Mouse (Mus musculus): ENCODE measurements around the gene Prrg2. TPM values are rescaled to one million over a fixed set of nuclear protein-coding genes. Genes with fewer than 3 reads are reported as not detected.

Gene Prrg2
- polyA plus RNA-seq, 1 experiment from 2014 or later, result 20.4 TPM

- H3K4me1 ChIP-seq (ENCODE audit: insufficient read depth), result peaks cover 12% of the 10 kb centered on the region; the same call in 1 of the 2 replicates
- H3K9me3 ChIP-seq (ENCODE audit: low read length), result no peaks in the 10 kb centered on the region
- DNase-seq (peak; percentile 74), ATAC-seq (peak; percentile 63)
- under 1% methylated on average over 16 of the region's 16 CpGs for WGBS (ENCODE audit: insufficient replicate concordance)
- peak within 1 kb of the TSS; percentile 2; the same call in 1 of the 2 replicates for H3K27ac ChIP-seq (ENCODE audit: low read depth)
- H3K9ac ChIP-seq (replicated peaks), result peak within 1 kb of the TSS; percentile 43
- H3K36me3 ChIP-seq (replicated peaks; ENCODE audit: insufficient read depth, low read length), result no peaks in the 10 kb centered on the region; the same call in 1 of the 2 replicates
- no peaks in the 10 kb centered on the region for H3K27me3 ChIP-seq (ENCODE audit: insufficient read depth, low read length)
- TF ChIP-seq CTCF (IDR thresholded peaks at IDR 0.05; ENCODE audit: low read depth) (no peak), EP300 (IDR thresholded peaks at IDR 0.05; ENCODE audit: low read depth) (no peak)
- H3K4me2 ChIP-seq (ENCODE audit: low read depth, low read length), result peak within 1 kb of the TSS; percentile 67
- H3K4me3 ChIP-seq (ENCODE audit: low read depth, low read length), result peak within 1 kb of the TSS; percentile 31
These were observed 29.6 kb upstream of the Prrg2 start, which contains the start of gene Rcn3 for GRCm38 (mm10) chr7:45092048-45092447. TSS of gene Rcn3 (minus strand) at chr7:45092221.

DNA sequence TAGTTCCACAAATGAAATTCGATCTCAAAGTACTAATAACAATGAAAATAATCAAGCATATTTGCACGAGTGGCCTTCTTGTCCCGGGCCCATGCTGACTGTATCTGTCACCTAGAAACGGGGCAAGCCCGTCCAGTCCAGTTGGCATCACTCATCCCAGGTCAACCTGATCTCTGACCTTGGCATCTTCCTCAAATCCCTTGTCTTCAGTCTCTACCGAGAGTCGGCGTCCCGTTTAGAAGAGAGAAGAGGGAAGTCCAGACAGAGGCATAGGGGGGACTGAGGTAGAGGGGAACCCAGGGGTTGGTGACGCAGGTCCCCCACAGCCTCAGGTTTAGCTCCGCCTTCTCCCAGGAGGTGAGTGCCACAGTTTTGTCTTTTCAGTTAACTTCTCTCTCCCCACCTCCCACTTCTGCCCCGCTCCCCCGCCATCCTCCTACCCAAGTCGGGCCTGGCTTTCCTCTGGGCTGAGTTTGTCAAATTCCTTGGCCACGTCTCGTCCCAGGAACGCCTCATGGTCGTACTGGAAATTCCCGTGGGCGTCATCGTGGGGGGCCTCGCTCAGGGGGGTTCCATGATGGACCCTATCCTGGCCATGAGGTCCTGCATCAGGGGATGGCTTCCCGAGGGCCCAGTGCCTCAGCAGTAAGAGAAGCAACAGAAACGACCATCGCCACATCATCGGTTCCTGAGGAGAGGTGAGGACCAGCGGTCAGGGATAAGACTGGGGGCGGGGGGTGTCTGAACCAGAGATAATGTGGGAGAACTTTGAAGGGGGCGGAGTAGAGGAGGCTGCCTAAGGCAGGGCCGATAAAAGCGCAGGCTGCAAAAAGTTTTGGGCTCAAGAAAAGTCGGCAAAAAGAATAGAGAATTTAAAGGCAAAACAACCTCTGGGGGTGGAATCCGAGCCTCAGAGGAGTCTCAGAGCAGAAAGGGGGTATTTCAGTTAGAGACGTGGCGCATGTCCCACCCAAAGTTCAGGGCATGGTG, 28.8 kb upstream of the Prrg2 start:
- peak overlapping the region; percentile 2; the same call in 1 of the 2 replicates for H3K27ac ChIP-seq (ENCODE audit: low read depth)
- peak overlapping the region; percentile 43 for H3K9ac ChIP-seq (replicated peaks)
- H3K4me2 ChIP-seq (ENCODE audit: low read depth, low read length), result peak overlapping the region; percentile 67
- 20% methylated on average over 35 of the region's 35 CpGs for WGBS (ENCODE audit: insufficient replicate concordance)
- DNase-seq (no peak), ATAC-seq (peak; percentile 20; the same call in 1 of the 2 replicates)
- no peaks in the 10 kb centered on the region for H3K27me3 ChIP-seq (ENCODE audit: insufficient read depth, low read length)
- no peaks in the 10 kb centered on the region for H3K9me3 ChIP-seq (ENCODE audit: low read length)
- peak overlapping the region; percentile 31 for H3K4me3 ChIP-seq (ENCODE audit: low read depth, low read length)
- TF ChIP-seq CTCF (IDR thresholded peaks at IDR 0.05; ENCODE audit: low read depth), result no peak
- TF ChIP-seq EP300 (IDR thresholded peaks at IDR 0.05; ENCODE audit: low read depth), result no peak
- peaks cover 12% of the 10 kb centered on the region; the same call in 1 of the 2 replicates for H3K4me1 ChIP-seq (ENCODE audit: insufficient read depth)
- H3K36me3 ChIP-seq (replicated peaks; ENCODE audit: insufficient read depth, low read length), result no peaks in the 10 kb centered on the region; the same call in 1 of the 2 replicates

GRCm38 (mm10) chr7:45090251-45090977, 27.9 kb upstream of the Prrg2 start:
- DNase-seq (peak; percentile 56), ATAC-seq (no peak)
- H3K4me1 ChIP-seq (ENCODE audit: insufficient read depth), result peaks cover 12% of the 10 kb centered on the region; the same call in 1 of the 2 replicates
- H3K27ac ChIP-seq (ENCODE audit: low read depth), result no peak overlapping the region
- H3K9ac ChIP-seq (replicated peaks), result 0 out of 2 replicates have a peak overlapping the region, but pooled peaks have one; percentile 43
- no peak overlapping the region for H3K4me2 ChIP-seq (ENCODE audit: low read depth, low read length)
- no peaks in the 10 kb centered on the region; the same call in 1 of the 2 replicates for H3K36me3 ChIP-seq (replicated peaks; ENCODE audit: insufficient read depth, low read length)
- WGBS (ENCODE audit: insufficient replicate concordance), result 63% methylated on average over 13 of the region's 13 CpGs
- TF ChIP-seq EP300 (IDR thresholded peaks at IDR 0.05; ENCODE audit: low read depth), result no peak
- TF ChIP-seq CTCF (IDR thresholded peaks at IDR 0.05; ENCODE audit: low read depth), result no peak
- no peaks in the 10 kb centered on the region for H3K27me3 ChIP-seq (ENCODE audit: insufficient read depth, low read length)
- H3K4me3 ChIP-seq (ENCODE audit: low read depth, low read length), result no peak overlapping the region
- H3K9me3 ChIP-seq (ENCODE audit: low read length), result no peaks in the 10 kb centered on the region

DNA sequence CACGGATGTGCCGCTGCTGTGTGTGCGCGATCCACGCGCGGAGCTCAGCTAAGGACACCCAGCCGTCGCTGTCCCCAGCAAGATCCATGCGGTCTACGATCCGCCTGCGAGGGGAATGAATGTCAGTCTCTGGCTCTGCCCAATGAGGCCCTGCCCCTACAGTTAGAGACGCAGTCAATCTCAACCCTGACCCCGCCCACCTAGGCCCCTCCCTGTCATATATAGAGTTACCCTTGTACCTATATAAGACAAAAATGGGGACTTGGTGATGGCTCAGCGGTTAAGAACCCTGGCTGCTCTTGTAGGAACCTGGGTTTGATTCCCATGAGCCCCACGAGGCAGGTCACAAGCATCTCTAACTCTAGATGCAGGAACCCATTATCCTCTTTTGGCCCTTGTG, 26.1 kb upstream of the Prrg2 start:
- no peak for DNase-seq
- no peaks in the 10 kb centered on the region for H3K27me3 ChIP-seq (ENCODE audit: insufficient read depth, low read length)
- no peak overlapping the region for H3K9ac ChIP-seq (replicated peaks)
- ATAC-seq, result no peak
- H3K27ac ChIP-seq (ENCODE audit: low read depth), result no peak overlapping the region
- TF ChIP-seq CTCF (IDR thresholded peaks at IDR 0.05; ENCODE audit: low read depth), result no peak
- TF ChIP-seq EP300 (IDR thresholded peaks at IDR 0.05; ENCODE audit: low read depth), result no peak
- WGBS (ENCODE audit: insufficient replicate concordance), result 90% methylated on average over 17 of the region's 17 CpGs
- no peak overlapping the region for H3K4me2 ChIP-seq (ENCODE audit: low read depth, low read length)
- H3K36me3 ChIP-seq (replicated peaks; ENCODE audit: insufficient read depth, low read length), result no peaks in the 10 kb centered on the region; the same call in 1 of the 2 replicates
- no peaks in the 10 kb centered on the region for H3K9me3 ChIP-seq (ENCODE audit: low read length)
- no peak overlapping the region for H3K4me3 ChIP-seq (ENCODE audit: low read depth, low read length)
- H3K4me1 ChIP-seq (ENCODE audit: insufficient read depth), result peaks cover 11% of the 10 kb centered on the region; the same call in 1 of the 2 replicates

DNA sequence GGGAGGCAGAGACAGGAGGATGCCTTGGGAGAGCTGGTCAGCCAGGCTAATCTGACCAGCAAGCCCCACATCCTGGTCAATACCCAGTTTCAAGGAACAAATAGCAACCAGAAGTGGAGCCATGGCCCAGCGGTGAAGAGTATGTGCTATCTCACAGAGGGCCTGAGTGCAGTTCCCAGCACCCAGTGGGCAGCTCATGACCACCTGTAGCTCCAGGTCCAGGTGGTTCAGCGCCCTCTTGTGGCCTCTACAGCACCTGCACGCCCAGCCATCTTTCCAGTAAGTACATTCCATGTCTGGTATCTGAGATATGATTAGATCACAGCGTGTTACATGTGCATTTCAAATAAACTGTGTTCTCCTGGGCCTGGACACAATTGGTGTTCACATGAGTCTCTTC, 23.6 kb upstream of the Prrg2 start:
- Histone ChIP-seq H3K27me3 (ENCODE audit: insufficient read depth, low read length) (no peaks in the 10 kb centered on the region), H3K9me3 (ENCODE audit: low read length) (no peaks in the 10 kb centered on the region), H3K4me1 (ENCODE audit: insufficient read depth) (peaks cover 4% of the 10 kb centered on the region; the same call in 1 of the 2 replicates), H3K27ac (ENCODE audit: low read depth) (no peak overlapping the region), H3K4me3 (ENCODE audit: low read depth, low read length) (no peak overlapping the region), H3K36me3 (replicated peaks; ENCODE audit: insufficient read depth, low read length) (no peaks in the 10 kb centered on the region; the same call in 1 of the 2 replicates), H3K9ac (replicated peaks) (no peak overlapping the region), H3K4me2 (ENCODE audit: low read depth, low read length) (no peak overlapping the region)
- DNase-seq (no peak), ATAC-seq (no peak)
- 71% methylated on average over 4 of the region's 4 CpGs for WGBS (ENCODE audit: insufficient replicate concordance)
- no peak for TF ChIP-seq EP300 (IDR thresholded peaks at IDR 0.05; ENCODE audit: low read depth)
- TF ChIP-seq CTCF (IDR thresholded peaks at IDR 0.05; ENCODE audit: low read depth), result peak; percentile 49

Data from liver, postnatal 0 days (tissue).